Mouse (Mus musculus) adrenal gland, postnatal 36 days (tissue): ENCODE data around the gene Ccdc154. TPM values are rescaled to one million over a fixed set of nuclear protein-coding genes. Genes with fewer than 3 reads are reported as not detected.

ENCODE experiments used
- DNase-seq, 2 experiments: peaks; one replicate each; pipeline ENCODE4 v3.0.0; 2021; ENCODE audit warnings: mixed read lengths in 1 of 2
- total RNA-seq, 2 experiments: library from RNA; stranded (reverse); gene quantifications; 2 replicates each; pipeline ENCODE4 v1.2.3; 2021

Ccdc154 gene
- total RNA-seq, 2 experiments from 2014 or later = not detected

- peak; percentile 97 to 98 for DNase-seq
These were observed 21.9 kb downstream of the Ccdc154 start, which contains the start of gene BC003965 for GRCm38 (mm10) chr17:25184129-25184691. TSS of gene BC003965 (plus strand) at chr17:25184554.

GRCm38 (mm10) chr17:25184961-25185360, 22.7 kb downstream of the Ccdc154 start:
- DNase-seq = no peak

GRCm38 (mm10) chr17:25187784-25188149, 25.5 kb downstream of the Ccdc154 start:
- DNase-seq = no peak

GRCm38 (mm10) chr17:25188150-25189031, 26.1 kb downstream of the Ccdc154 start, which contains the start of gene Unkl:
TSS of gene Unkl (plus strand) at chr17:25188397.
- peak; percentile 86 to 91 for DNase-seq

- DNase-seq = no peak
These were observed 26.8 kb downstream of the Ccdc154 start for GRCm38 (mm10) chr17:25189091-25189490.

GRCm38 (mm10) chr17:25202401-25202800, 40.1 kb downstream of the Ccdc154 start:
- DNase-seq = no peak

GRCm38 (mm10) chr17:25210006-25210405, 47.7 kb downstream of the Ccdc154 start:
- DNase-seq = no peak

GRCm38 (mm10) chr17:25210680-25211466, 48.6 kb downstream of the Ccdc154 start:
- DNase-seq = peak in 1 of 2 experiments; percentile 40

- DNase-seq = peak in 1 of 2 experiments; percentile 18
These were observed 49.4 kb downstream of the Ccdc154 start for GRCm38 (mm10) chr17:25211705-25212104.

- DNase-seq = no peak
These were observed 53.2 kb downstream of the Ccdc154 start for GRCm38 (mm10) chr17:25215431-25215830.

GRCm38 (mm10) chr17:25218967-25219366, 56.7 kb downstream of the Ccdc154 start:
- peak in 1 of 2 experiments; percentile 31 for DNase-seq

- DNase-seq = no peak
These were observed 57.4 kb downstream of the Ccdc154 start for GRCm38 (mm10) chr17:25219492-25220295.

- no peak for DNase-seq
These were observed 58.5 kb downstream of the Ccdc154 start for GRCm38 (mm10) chr17:25220746-25221145.

Other genes with a start within 250 kb of the Ccdc154 start
- gene Mapk8ip3, start 225.5 kb upstream of the Ccdc154 start, total RNA-seq = 100 to 1,000 TPM in 1 of 2 experiments, 10 to 100 TPM in 1; 82.1 to 126 TPM
- gene Jpt2, start 201.8 kb upstream of the Ccdc154 start, total RNA-seq = 10 to 100 TPM; 25.1 to 26.4 TPM
- 10 to 100 TPM; 18.8 to 21.5 TPM for gene Cramp1l, start 146.7 kb upstream of the Ccdc154 start, total RNA-seq
- 10 to 100 TPM; 18.9 to 32.1 TPM for gene Ift140, start 146.4 kb upstream of the Ccdc154 start, total RNA-seq
- gene Tmem204, start 78.9 kb upstream of the Ccdc154 start, total RNA-seq = 10 to 100 TPM; 31.4 to 39.7 TPM
- gene Telo2, start 46.5 kb upstream of the Ccdc154 start, total RNA-seq = 10 to 100 TPM; 19.7 to 22.4 TPM
- not detected for gene Ptx4, start 41.7 kb upstream of the Ccdc154 start, total RNA-seq
- 10 to 100 TPM; 42.0 to 43.8 TPM for gene Clcn7, start 29.1 kb upstream of the Ccdc154 start, total RNA-seq
- gene Gm38655, start 13.0 kb downstream of the Ccdc154 start, total RNA-seq = under 1 TPM in 1 of 2 experiments, not detected in 1; 0.43 TPM
- gene BC003965, start 22.1 kb downstream of the Ccdc154 start, total RNA-seq = 10 to 100 TPM; 18.7 to 20.7 TPM
- gene Unkl, start 25.9 kb downstream of the Ccdc154 start, total RNA-seq = 10 to 100 TPM; 16.5 to 17.6 TPM
- gene Gnptg, start 77.7 kb downstream of the Ccdc154 start, total RNA-seq = 10 to 100 TPM; 41.2 to 43.2 TPM
- gene Tsr3, start 77.7 kb downstream of the Ccdc154 start, total RNA-seq = 10 to 100 TPM; 23.1 to 29.0 TPM
- gene Baiap3, start 93.9 kb downstream of the Ccdc154 start, total RNA-seq = 10 to 100 TPM in 1 of 2 experiments, 1 to 10 TPM in 1; 6.9 to 10.7 TPM
- gene Ube2i, start 112.2 kb downstream of the Ccdc154 start, total RNA-seq = 100 to 1,000 TPM; 242 to 248 TPM
- gene Prss34, start 135.9 kb downstream of the Ccdc154 start, total RNA-seq = under 1 TPM; 0.30 to 0.43 TPM
- gene Prss28, start 146.2 kb downstream of the Ccdc154 start, total RNA-seq = not detected
- not detected for gene Prss29, start 156.2 kb downstream of the Ccdc154 start, total RNA-seq
- gene Tpsab1, start 183.1 kb downstream of the Ccdc154 start, total RNA-seq = 1 to 10 TPM in 1 of 2 experiments, under 1 TPM in 1; 0.63 to 1.2 TPM
- gene Tpsb2, start 203.8 kb downstream of the Ccdc154 start, total RNA-seq = 1 to 10 TPM; 2.8 to 3.2 TPM
- gene Tpsg1, start 206.8 kb downstream of the Ccdc154 start, total RNA-seq = not detected